Mouse (Mus musculus) heart, postnatal 0 days (tissue): ENCODE measurements around the gene Eln.

Experiments
- CTCF ChIP-seq: IDR thresholded peaks from 2 replicates; pipeline ENCODE4 v1.5.1; 2016; ENCODE audit warnings: antibody characterized with exemption, control low read depth, low read depth
- EP300 ChIP-seq: IDR thresholded peaks from 2 replicates; pipeline ENCODE4 v1.6.1; 2016; ENCODE audit warnings: antibody characterized with exemption, low read depth

- no peak for TF ChIP-seq CTCF
- TF ChIP-seq EP300: no peak
These were observed 38.7 kb upstream of the Eln start for GRCm38 (mm10) chr5:134785691-134786371.
